Mouse (Mus musculus) liver, postnatal 0 days (tissue): Measurements from ENCODE around the gene 0610030E20Rik. TPM values are rescaled to one million over a fixed set of nuclear protein-coding genes. Genes with fewer than 3 reads are reported as not detected.

ENCODE experiments used
- ATAC-seq: fragments of 200-750 bp; cut with Nextera tagmentation; 2 replicates; pipeline ENCODE4 v1.8.0; 2017; ENCODE audit warnings: mild to moderate bottlenecking, moderate library complexity
- DNase-seq: peaks from one replicate; pipeline ENCODE4 v3.0.0-alpha.2; 2016
- H3K27ac ChIP-seq: fragments of 300-500 bp; sonication (generic); 2 replicates; pipeline ENCODE4 v1.5.1; 2014; ENCODE audit warnings: antibody characterized with exemption, moderate library complexity, mild to moderate bottlenecking, low read depth
- H3K27me3 ChIP-seq: fragments of 300-500 bp; sonication (generic); 2 replicates; pipeline ENCODE4 v1.6.1; 2014; ENCODE audit warnings: low read length, control low read depth, mixed read lengths; ENCODE audit not compliant: insufficient read depth
- H3K36me3 ChIP-seq: fragments of 300-500 bp; sonication (generic); replicated peaks from 2 replicates; pipeline ENCODE4 v1.6.1; 2014; ENCODE audit warnings: mild to moderate bottlenecking, control low read depth, low read length, moderate library complexity, mixed read lengths; ENCODE audit not compliant: insufficient read depth
- H3K4me1 ChIP-seq: fragments of 300-500 bp; sonication (generic); 2 replicates; pipeline ENCODE4 v1.6.1; 2014; ENCODE audit warnings: antibody characterized with exemption, mild to moderate bottlenecking, control low read depth; ENCODE audit not compliant: insufficient read depth
- H3K4me2 ChIP-seq: fragments of 300-500 bp; sonication (generic); 2 replicates; pipeline ENCODE4 v1.6.1; 2014; ENCODE audit warnings: low read depth, mild to moderate bottlenecking, low read length, moderate library complexity, mixed read lengths
- H3K4me3 ChIP-seq: fragments of 300-500 bp; sonication (generic); 2 replicates; pipeline ENCODE4 v1.5.1; 2014; ENCODE audit warnings: low read depth, low read length
- H3K9ac ChIP-seq: fragments of 300-500 bp; sonication (generic); replicated peaks from 2 replicates; pipeline ENCODE4 v1.6.1; 2014; ENCODE audit warnings: mild to moderate bottlenecking, moderate library complexity
- H3K9me3 ChIP-seq: fragments of 300-500 bp; sonication (generic); 2 replicates; pipeline ENCODE4 v1.6.1; 2016; ENCODE audit warnings: mild to moderate bottlenecking, control low read depth, low read length, mixed read lengths
- CTCF ChIP-seq: sonication (generic); IDR thresholded peaks from 2 replicates; pipeline ENCODE4 v1.5.1; 2016; ENCODE audit warnings: antibody characterized with exemption, low read depth
- EP300 ChIP-seq: IDR thresholded peaks from 2 replicates; pipeline ENCODE4 v1.6.1; 2016; ENCODE audit warnings: antibody characterized with exemption, low read depth, mild to moderate bottlenecking
- WGBS: fragments of 180-500 bp; shearing (Covaris S2); extraction: QIAGEN DNeasy Blood & Tissue Kit; methylation state at CpG from one replicate; pipeline ENCODE4 v1.1.7; 2014; ENCODE audit not compliant: insufficient replicate concordance; 5-methylcytosine and 5-hydroxymethylcytosine counted together
- polyA plus RNA-seq: library from polyadenylated mRNA; unstranded; fragments of >200 nt; fragmentation: Nextera tagmentation; extraction: Ambion mirVana; gene quantifications from 2 replicates; pipeline ENCODE4 v1.2.1, GENCODE M21; 2015

The 0610030E20Rik gene
- polyA plus RNA-seq, 1 experiment from 2014 or later = 13.3 TPM

GRCm38 (mm10) chr6:72371147-72371546, 24.0 kb downstream of the 0610030E20Rik start:
- 71% methylated on average over 5 of the region's 5 CpGs for WGBS
- Histone ChIP-seq H3K4me3 (no peak overlapping the region), H3K27ac (peak overlapping the region; percentile 63), H3K9ac (0 out of 2 replicates have a peak overlapping the region, but pooled peaks have one; percentile 16), H3K27me3 (no peaks in the 10 kb centered on the region), H3K36me3 (peaks cover 12% of the 10 kb centered on the region), H3K4me1 (peaks cover 36% of the 10 kb centered on the region), H3K9me3 (no peaks in the 10 kb centered on the region), H3K4me2 (no peak overlapping the region)
- TF ChIP-seq EP300 = no peak
- no peak for TF ChIP-seq CTCF
- DNase-seq (peak; percentile 52), ATAC-seq (peak; percentile 62)

- ATAC-seq = peak; percentile 10; the same call in 1 of the 2 replicates
- TF ChIP-seq CTCF (no peak), EP300 (no peak)
- Histone ChIP-seq H3K4me3 (no peak overlapping the region), H3K27me3 (no peaks in the 10 kb centered on the region), H3K9me3 (no peaks in the 10 kb centered on the region), H3K4me2 (no peak overlapping the region), H3K4me1 (peaks cover 36% of the 10 kb centered on the region), H3K9ac (0 out of 2 replicates have a peak overlapping the region, but pooled peaks have one; percentile 16), H3K36me3 (peaks cover 12% of the 10 kb centered on the region), H3K27ac (peak overlapping the region; percentile 63)
- 38% methylated on average over 1 of the region's 1 CpGs for WGBS
- no peak for DNase-seq
These were observed 24.5 kb downstream of the 0610030E20Rik start for GRCm38 (mm10) chr6:72371571-72371970.

GRCm38 (mm10) chr6:72373184-72373583, 26.1 kb downstream of the 0610030E20Rik start:
- Histone ChIP-seq H3K36me3 (peaks cover 11% of the 10 kb centered on the region), H3K4me2 (no peak overlapping the region), H3K9me3 (no peaks in the 10 kb centered on the region), H3K4me3 (no peak overlapping the region), H3K4me1 (peaks cover 36% of the 10 kb centered on the region), H3K27me3 (no peaks in the 10 kb centered on the region), H3K27ac (no peak overlapping the region), H3K9ac (no peak overlapping the region)
- DNase-seq (no peak), ATAC-seq (no peak)
- TF ChIP-seq EP300 = no peak
- no peak for TF ChIP-seq CTCF
- 78% methylated on average over 4 of the region's 4 CpGs for WGBS

GRCm38 (mm10) chr6:72374206-72374605, 27.1 kb downstream of the 0610030E20Rik start:
- Histone ChIP-seq H3K4me2 (no peak overlapping the region), H3K27ac (no peak overlapping the region), H3K36me3 (peaks cover 5% of the 10 kb centered on the region), H3K4me1 (peaks cover 37% of the 10 kb centered on the region), H3K27me3 (no peaks in the 10 kb centered on the region), H3K9me3 (no peaks in the 10 kb centered on the region), H3K9ac (no peak overlapping the region), H3K4me3 (no peak overlapping the region)
- TF ChIP-seq CTCF (no peak), EP300 (no peak)
- DNase-seq (no peak), ATAC-seq (no peak)
- 46% methylated on average over 7 of the region's 7 CpGs for WGBS

GRCm38 (mm10) chr6:72374820-72375563, 27.9 kb downstream of the 0610030E20Rik start:
- TF ChIP-seq EP300 (no peak), CTCF (no peak)
- Histone ChIP-seq H3K9ac (no peak overlapping the region), H3K27me3 (no peaks in the 10 kb centered on the region), H3K27ac (no peak overlapping the region), H3K36me3 (no peaks in the 10 kb centered on the region; the same call in 1 of the 2 replicates), H3K9me3 (no peaks in the 10 kb centered on the region), H3K4me3 (no peak overlapping the region; the same call in 1 of the 2 replicates), H3K4me2 (peak overlapping the region; percentile 31), H3K4me1 (peaks cover 44% of the 10 kb centered on the region)
- ATAC-seq (peak; percentile 26), DNase-seq (no peak)
- 30% methylated on average over 15 of the region's 15 CpGs for WGBS

GRCm38 (mm10) chr6:72378510-72379234, 31.6 kb downstream of the 0610030E20Rik start:
- ATAC-seq (no peak), DNase-seq (no peak)
- Histone ChIP-seq H3K9ac (peak overlapping the region; percentile 79; the same call in 1 of the 2 replicates), H3K4me1 (peaks cover 30% of the 10 kb centered on the region), H3K27me3 (no peaks in the 10 kb centered on the region), H3K4me2 (peak overlapping the region; percentile 70), H3K4me3 (peak overlapping the region; percentile 75), H3K27ac (no peak overlapping the region), H3K9me3 (no peaks in the 10 kb centered on the region), H3K36me3 (no peaks in the 10 kb centered on the region)
- 57% methylated on average over 8 of the region's 8 CpGs for WGBS
- peak; percentile 27; the same call in 1 of the 2 replicates for TF ChIP-seq CTCF
- TF ChIP-seq EP300 = no peak
